Mouse (Mus musculus): ENCODE results near the gene Styx. TPM values are rescaled to one million over a fixed set of nuclear protein-coding genes. Genes with fewer than 3 reads are reported as not detected.
A peak's percentile ranks its signal among the peaks of the same experiment; 100 is the strongest.
"Not testable (repeated sequence)": the region's sequence is repeated elsewhere in the genome, so short reads cannot be mapped to it uniquely, and the experiment has no call there.

The Styx gene
- polyA plus RNA-seq, 1 experiment from 2014 or later: 31.5 TPM

- Histone ChIP-seq H3K27ac (ENCODE audit: low read depth, low read length) (no peak overlapping the region), H3K4me1 (ENCODE audit: control insufficient read depth, insufficient read depth, low read length) (0 out of 2 replicates have a peak, but pooled peaks cover 5% of the 10 kb centered on the region), H3K4me2 (no peak overlapping the region), H3K36me3 (ENCODE audit: control insufficient read depth, insufficient read depth, low read length) (no peaks in the 10 kb centered on the region), H3K9me3 (ENCODE audit: control insufficient read depth, low read length) (no peaks in the 10 kb centered on the region), H3K4me3 (ENCODE audit: low read depth, low read length) (no peak overlapping the region), H3K27me3 (ENCODE audit: control insufficient read depth, insufficient read depth, low read length) (no peaks in the 10 kb centered on the region), H3K9ac (ENCODE audit: low read length) (no peak overlapping the region)
- DNase-seq (ENCODE audit: low spot score, missing footprints) (no peak), ATAC-seq (ENCODE audit: low FRiP score) (no peak)
- WGBS: 99% methylated on average over 2 of the region's 2 CpGs
Measured at GRCm38 (mm10) chr14:45385596-45385995, 34.7 kb downstream of the Styx start.

- no peaks in the 10 kb centered on the region for H3K36me3 ChIP-seq (ENCODE audit: control insufficient read depth, insufficient read depth, low read length)
- H3K27me3 ChIP-seq (ENCODE audit: control insufficient read depth, insufficient read depth, low read length): no peaks in the 10 kb centered on the region
- 18% methylated on average over 2 of the region's 2 CpGs for WGBS
- no peak overlapping the region for H3K27ac ChIP-seq (ENCODE audit: low read depth, low read length)
- H3K4me2 ChIP-seq: peak overlapping the region; percentile 77
- no peak for DNase-seq (ENCODE audit: low spot score, missing footprints)
- H3K9me3 ChIP-seq (ENCODE audit: control insufficient read depth, low read length): no peaks in the 10 kb centered on the region
- ATAC-seq (ENCODE audit: low FRiP score): no peak
- peak overlapping the region; percentile 76 for H3K4me3 ChIP-seq (ENCODE audit: low read depth, low read length)
- no peak overlapping the region for H3K9ac ChIP-seq (ENCODE audit: low read length)
- 0 out of 2 replicates have a peak, but pooled peaks cover 5% of the 10 kb centered on the region for H3K4me1 ChIP-seq (ENCODE audit: control insufficient read depth, insufficient read depth, low read length)
Measured at GRCm38 (mm10) chr14:45387480-45387879, 36.6 kb downstream of the Styx start.

- Histone ChIP-seq H3K4me2 (peak overlapping the region; percentile 77), H3K27me3 (ENCODE audit: control insufficient read depth, insufficient read depth, low read length) (no peaks in the 10 kb centered on the region), H3K4me1 (ENCODE audit: control insufficient read depth, insufficient read depth, low read length) (0 out of 2 replicates have a peak, but pooled peaks cover 5% of the 10 kb centered on the region), H3K9ac (ENCODE audit: low read length) (peak overlapping the region; percentile 85), H3K9me3 (ENCODE audit: control insufficient read depth, low read length) (no peaks in the 10 kb centered on the region), H3K27ac (ENCODE audit: low read depth, low read length) (0 out of 2 replicates have a peak overlapping the region, but pooled peaks have one; percentile 2), H3K4me3 (ENCODE audit: low read depth, low read length) (peak overlapping the region; percentile 76), H3K36me3 (ENCODE audit: control insufficient read depth, insufficient read depth, low read length) (no peaks in the 10 kb centered on the region)
- WGBS: under 1% methylated on average over 71 of the region's 71 CpGs
- peak; percentile 97 for ATAC-seq (ENCODE audit: low FRiP score)
- DNase-seq (ENCODE audit: low spot score, missing footprints): peak; percentile 99
Measured at GRCm38 (mm10) chr14:45388345-45389181, 37.7 kb downstream of the Styx start.

GRCm38 (mm10) chr14:45389194-45389593, 38.3 kb downstream of the Styx start:
- Histone ChIP-seq H3K36me3 (ENCODE audit: control insufficient read depth, insufficient read depth, low read length) (no peaks in the 10 kb centered on the region), H3K4me3 (ENCODE audit: low read depth, low read length) (peak overlapping the region; percentile 76), H3K27me3 (ENCODE audit: control insufficient read depth, insufficient read depth, low read length) (no peaks in the 10 kb centered on the region), H3K9ac (ENCODE audit: low read length) (peak overlapping the region; percentile 85), H3K4me2 (peak overlapping the region; percentile 77), H3K27ac (ENCODE audit: low read depth, low read length) (0 out of 2 replicates have a peak overlapping the region, but pooled peaks have one; percentile 2), H3K4me1 (ENCODE audit: control insufficient read depth, insufficient read depth, low read length) (0 out of 2 replicates have a peak, but pooled peaks cover 5% of the 10 kb centered on the region), H3K9me3 (ENCODE audit: control insufficient read depth, low read length) (no peaks in the 10 kb centered on the region)
- 31% methylated on average over 3 of the region's 3 CpGs for WGBS
- ATAC-seq (ENCODE audit: low FRiP score) (no peak), DNase-seq (ENCODE audit: low spot score, missing footprints) (no peak)

GRCm38 (mm10) chr14:45399836-45400235, 48.9 kb downstream of the Styx start:
- WGBS: 80% methylated on average over 3 of the region's 3 CpGs
- no peak overlapping the region for H3K4me2 ChIP-seq

GRCm38 (mm10) chr14:45403651-45404050, 52.8 kb downstream of the Styx start:
- ATAC-seq (ENCODE audit: low FRiP score) (no peak), DNase-seq (ENCODE audit: low spot score, missing footprints) (no peak)
- 82% methylated on average over 7 of the region's 7 CpGs for WGBS
- no peaks in the 10 kb centered on the region for H3K27me3 ChIP-seq (ENCODE audit: control insufficient read depth, insufficient read depth, low read length)
- H3K36me3 ChIP-seq (ENCODE audit: control insufficient read depth, insufficient read depth, low read length): no peaks in the 10 kb centered on the region
- H3K9me3 ChIP-seq (ENCODE audit: control insufficient read depth, low read length): no peaks in the 10 kb centered on the region
- no peak overlapping the region for H3K27ac ChIP-seq (ENCODE audit: low read depth, low read length)
- H3K4me1 ChIP-seq (ENCODE audit: control insufficient read depth, insufficient read depth, low read length): no peaks in the 10 kb centered on the region
- no peak overlapping the region for H3K4me3 ChIP-seq (ENCODE audit: low read depth, low read length)
- no peak overlapping the region for H3K9ac ChIP-seq (ENCODE audit: low read length)
- no peak overlapping the region for H3K4me2 ChIP-seq

More at GRCm38 (mm10) chr14:45399836-45400235, 48.9 kb downstream of the Styx start:
- ATAC-seq (ENCODE audit: low FRiP score): no peak
- Histone ChIP-seq H3K4me1 (ENCODE audit: control insufficient read depth, insufficient read depth, low read length) (no peaks in the 10 kb centered on the region), H3K27me3 (ENCODE audit: control insufficient read depth, insufficient read depth, low read length) (no peaks in the 10 kb centered on the region), H3K27ac (ENCODE audit: low read depth, low read length) (no peak overlapping the region), H3K9me3 (ENCODE audit: control insufficient read depth, low read length) (no peaks in the 10 kb centered on the region), H3K4me3 (ENCODE audit: low read depth, low read length) (no peak overlapping the region), H3K9ac (ENCODE audit: low read length) (no peak overlapping the region), H3K36me3 (ENCODE audit: control insufficient read depth, insufficient read depth, low read length) (no peaks in the 10 kb centered on the region)
- DNase-seq (ENCODE audit: low spot score, missing footprints): no peak

- not testable (repeated sequence) for H3K36me3 ChIP-seq (ENCODE audit: control insufficient read depth, insufficient read depth, low read length); H3K9me3 ChIP-seq (ENCODE audit: control insufficient read depth, low read length); H3K27me3 ChIP-seq (ENCODE audit: control insufficient read depth, insufficient read depth, low read length); H3K9ac ChIP-seq (ENCODE audit: low read length); H3K27ac ChIP-seq (ENCODE audit: low read depth, low read length); ATAC-seq (ENCODE audit: low FRiP score); H3K4me1 ChIP-seq (ENCODE audit: control insufficient read depth, insufficient read depth, low read length); H3K4me3 ChIP-seq (ENCODE audit: low read depth, low read length); H3K4me2 ChIP-seq; DNase-seq (ENCODE audit: low spot score, missing footprints)
- WGBS: 87% methylated on average over 1 of the region's 3 CpGs
Measured at GRCm38 (mm10) chr14:45404813-45405212, 53.9 kb downstream of the Styx start, which contains the start of gene Gnpnat1. TSS of gene Gnpnat1 (minus strand) at chr14:45404913.

- Histone ChIP-seq H3K36me3 (ENCODE audit: control insufficient read depth, insufficient read depth, low read length) (no peaks in the 10 kb centered on the region), H3K27ac (ENCODE audit: low read depth, low read length) (no peak overlapping the region), H3K4me2 (no peak overlapping the region), H3K27me3 (ENCODE audit: control insufficient read depth, insufficient read depth, low read length) (no peaks in the 10 kb centered on the region), H3K4me3 (ENCODE audit: low read depth, low read length) (no peak overlapping the region), H3K9me3 (ENCODE audit: control insufficient read depth, low read length) (no peaks in the 10 kb centered on the region), H3K4me1 (ENCODE audit: control insufficient read depth, insufficient read depth, low read length) (no peaks in the 10 kb centered on the region), H3K9ac (ENCODE audit: low read length) (no peak overlapping the region)
- ATAC-seq (ENCODE audit: low FRiP score) (no peak), DNase-seq (ENCODE audit: low spot score, missing footprints) (no peak)
- WGBS: 88% methylated on average over 4 of the region's 4 CpGs
Measured at GRCm38 (mm10) chr14:45416265-45416664, 65.4 kb downstream of the Styx start.

- Histone ChIP-seq H3K9me3 (ENCODE audit: control insufficient read depth, low read length) (no peaks in the 10 kb centered on the region), H3K4me3 (ENCODE audit: low read depth, low read length) (no peak overlapping the region), H3K27me3 (ENCODE audit: control insufficient read depth, insufficient read depth, low read length) (no peaks in the 10 kb centered on the region), H3K27ac (ENCODE audit: low read depth, low read length) (no peak overlapping the region), H3K4me1 (ENCODE audit: control insufficient read depth, insufficient read depth, low read length) (no peaks in the 10 kb centered on the region), H3K4me2 (no peak overlapping the region), H3K9ac (ENCODE audit: low read length) (no peak overlapping the region), H3K36me3 (ENCODE audit: control insufficient read depth, insufficient read depth, low read length) (no peaks in the 10 kb centered on the region)
- 93% methylated on average over 3 of the region's 3 CpGs for WGBS
- no peak for DNase-seq (ENCODE audit: low spot score, missing footprints)
- ATAC-seq (ENCODE audit: low FRiP score): no peak
Measured at GRCm38 (mm10) chr14:45418553-45418952, 67.7 kb downstream of the Styx start.
